Mouse (Mus musculus) cerebellum, postnatal 25 days (tissue): Measurements from ENCODE around the gene Dnm3.

ENCODE experiments used
- DNase-seq, 2 experiments: peaks; one replicate each; pipeline ENCODE4 v3.0.0; 2021; ENCODE audit warnings: mixed read lengths in 2 of 2

The Dnm3 gene

DNA sequence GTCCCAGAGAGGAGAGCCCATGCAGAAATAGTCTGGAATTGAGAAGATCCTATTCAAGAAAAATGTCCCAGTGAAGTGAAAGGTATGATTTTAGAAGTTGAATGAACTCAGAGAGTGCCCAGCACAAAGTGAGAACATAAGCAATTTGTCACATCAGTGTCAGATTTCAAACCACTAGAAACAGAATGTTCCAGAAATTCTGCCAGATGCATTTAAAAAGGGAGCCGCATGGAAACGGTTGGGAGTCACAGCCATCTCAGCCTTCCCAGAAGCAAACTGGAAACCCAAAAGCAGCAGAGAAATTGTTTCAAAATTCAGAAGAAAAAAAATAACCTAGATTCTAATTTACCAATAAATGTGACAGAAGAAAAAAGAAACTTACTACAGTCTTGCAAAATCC is 154.7 kb downstream of the Dnm3 start:
- no peak for DNase-seq

- peak in 1 of 2 experiments; percentile 49 for DNase-seq
These were observed 164.2 kb downstream of the Dnm3 start for GRCm38 (mm10) chr1:162313451-162314276.

- DNase-seq = no peak
These were observed 165.2 kb downstream of the Dnm3 start for GRCm38 (mm10) chr1:162312621-162313020.

DNA sequence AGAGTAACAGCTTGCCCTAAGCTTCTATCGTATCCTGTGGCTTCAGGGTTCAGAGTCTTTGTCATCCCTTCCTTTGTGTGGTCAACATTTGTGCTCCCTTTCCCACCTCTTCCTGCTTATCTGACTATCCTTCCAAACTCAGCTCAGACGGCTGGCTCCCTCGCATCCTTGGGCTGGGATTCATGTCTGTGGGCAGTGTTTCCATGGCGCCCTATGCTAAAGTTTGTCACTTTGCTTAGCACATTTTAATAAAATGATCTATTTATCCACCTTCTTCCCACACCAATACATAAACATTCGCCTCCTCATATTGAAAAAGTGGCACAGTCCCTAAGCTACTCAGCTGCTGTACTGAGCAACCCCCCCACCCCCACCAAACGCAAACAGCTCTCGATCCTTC is 165.7 kb downstream of the Dnm3 start:
- no peak for DNase-seq

DNA sequence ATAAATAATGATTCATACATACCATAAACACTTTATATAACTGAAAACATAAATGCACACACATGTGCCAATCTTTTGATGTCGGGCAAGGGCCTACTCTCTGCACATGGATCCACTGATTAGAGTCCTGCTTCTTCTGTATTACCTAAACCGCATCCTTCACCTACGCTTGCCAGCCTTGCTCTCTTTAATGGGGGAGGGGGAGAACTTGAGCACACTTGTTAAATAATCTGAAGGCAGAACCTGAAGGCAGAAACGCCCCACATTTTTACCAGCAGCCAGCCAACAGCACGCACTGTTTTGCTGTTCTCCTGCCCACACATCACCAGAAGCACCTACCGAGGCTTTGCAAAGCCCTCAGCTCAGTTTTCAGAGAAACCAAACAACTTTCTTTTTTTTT is 172.6 kb downstream of the Dnm3 start:
- DNase-seq = no peak

DNA sequence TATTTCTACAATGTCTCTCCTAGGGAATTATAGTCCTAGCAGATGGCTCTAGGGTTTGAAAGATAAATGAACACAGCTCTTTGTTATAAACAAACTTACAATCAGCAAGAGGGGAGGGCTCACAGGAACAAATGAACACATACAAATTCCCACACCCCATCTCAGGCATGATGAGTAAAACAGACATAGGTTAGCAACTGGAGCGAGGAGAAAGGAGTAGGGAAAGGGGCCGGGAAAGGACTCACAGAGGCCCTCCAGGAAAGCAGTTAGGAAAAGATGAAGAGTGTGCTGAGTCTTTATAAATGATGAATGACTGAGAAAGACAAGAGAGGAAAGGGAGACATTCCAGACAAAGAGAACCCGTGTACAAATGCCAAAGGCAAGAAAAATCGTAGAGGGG is 175.4 kb downstream of the Dnm3 start:
- no peak for DNase-seq

- no peak for DNase-seq
These were observed 178.1 kb downstream of the Dnm3 start for GRCm38 (mm10) chr1:162299558-162300319.

DNA sequence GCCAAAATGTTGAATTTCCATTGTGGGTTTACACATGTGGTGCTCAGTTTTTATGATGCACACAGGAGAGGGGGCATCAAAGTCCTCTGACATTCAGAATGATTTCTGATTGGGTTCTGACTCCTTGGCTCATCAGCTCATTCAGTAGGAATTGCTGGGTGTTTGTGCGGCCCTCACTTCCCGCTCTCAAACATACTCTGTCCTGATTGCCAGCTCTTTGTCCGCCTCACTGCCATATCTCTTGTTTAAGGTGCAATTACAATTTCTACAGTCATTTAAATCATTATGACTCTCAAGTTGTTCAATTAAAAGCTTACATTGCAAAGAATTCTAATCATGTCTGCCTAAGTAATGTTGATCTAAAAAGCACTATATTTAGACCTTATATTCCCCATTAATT is 179.3 kb downstream of the Dnm3 start:
- DNase-seq = no peak

GRCm38 (mm10) chr1:162295443-162295842 is 182.4 kb downstream of the Dnm3 start:
- DNase-seq = no peak

- no peak for DNase-seq
These were observed 183.3 kb downstream of the Dnm3 start for GRCm38 (mm10) chr1:162294572-162294910.

DNA sequence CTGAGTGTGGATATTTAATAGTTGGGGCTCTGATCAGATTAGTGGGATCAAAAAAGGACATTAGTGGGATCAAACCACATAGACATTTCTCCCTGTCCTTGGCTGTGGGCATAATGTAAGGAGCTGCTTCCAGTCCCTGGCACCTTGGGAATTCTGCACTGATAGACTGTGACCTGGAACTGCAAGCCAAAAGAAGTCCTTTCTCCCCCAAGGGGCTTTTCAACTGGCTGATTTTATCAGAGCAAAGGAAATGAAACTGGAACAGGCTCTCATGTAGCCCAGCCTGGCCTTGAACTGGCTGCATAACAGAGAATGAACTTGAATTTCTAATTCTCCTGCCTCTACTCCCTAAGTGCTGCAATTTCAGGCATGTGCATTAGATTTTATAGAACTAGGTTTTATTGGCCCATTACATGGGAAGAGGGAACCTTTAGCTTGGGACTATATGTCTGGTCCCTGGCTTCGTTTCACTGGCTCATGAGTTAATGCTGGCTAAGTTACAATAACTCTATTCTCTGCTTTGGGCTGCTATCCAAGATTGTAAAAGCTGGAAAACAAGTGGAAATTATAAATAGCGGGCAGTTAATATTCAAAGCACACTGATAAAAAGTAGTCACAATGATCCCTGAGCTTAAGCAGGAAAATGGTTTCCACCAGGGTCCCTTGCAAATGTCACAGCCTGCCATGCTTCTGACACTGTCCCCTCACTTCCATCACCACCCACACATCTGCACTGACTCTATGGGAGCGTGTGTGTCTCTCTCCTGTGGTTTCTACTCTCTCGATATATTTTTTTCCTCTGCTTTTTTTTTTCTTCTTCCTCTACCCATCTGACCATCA is 183.9 kb downstream of the Dnm3 start:
- DNase-seq = no peak

DNA sequence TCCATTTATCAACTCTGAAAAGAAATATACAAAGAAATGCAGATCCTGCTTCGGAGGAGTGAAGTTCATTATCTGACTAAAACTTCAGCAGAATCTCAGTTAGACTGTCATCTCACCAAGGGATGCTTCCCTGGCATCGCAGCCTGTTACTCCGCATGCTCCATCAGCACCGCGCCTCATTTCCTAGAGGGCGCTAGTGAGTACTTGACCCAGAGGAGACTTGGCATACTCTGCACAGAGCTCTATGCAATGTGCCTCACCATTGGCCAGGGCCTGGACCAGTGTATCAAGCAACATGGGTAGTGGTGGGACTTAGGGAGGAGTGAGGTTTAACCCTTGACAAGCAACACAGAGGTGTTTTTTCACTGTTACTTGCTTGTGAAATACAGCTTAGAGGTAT is 190.9 kb downstream of the Dnm3 start:
- DNase-seq = peak in 1 of 2 experiments; percentile 20

- no peak for DNase-seq
These were observed 195.9 kb downstream of the Dnm3 start for GRCm38 (mm10) chr1:162281981-162282381.

DNA sequence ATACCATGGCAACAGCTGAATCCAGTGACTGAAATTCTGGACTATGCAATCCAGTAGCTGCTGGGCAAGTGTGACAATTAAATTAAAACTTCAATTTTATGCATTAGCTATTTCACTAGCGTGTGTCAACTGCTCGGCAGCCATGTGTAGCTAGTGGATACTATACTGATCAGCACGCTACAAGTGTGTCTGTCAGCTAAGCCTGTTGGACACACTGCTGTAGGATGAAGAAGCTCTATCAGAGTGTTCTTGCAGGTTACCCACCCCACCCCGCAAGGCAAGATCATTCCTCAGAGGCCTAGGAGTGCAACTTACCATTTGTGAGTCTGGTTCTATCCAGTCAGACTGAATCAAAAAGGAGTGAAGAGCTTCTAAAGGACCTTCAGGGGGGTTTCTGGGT is 197.8 kb downstream of the Dnm3 start:
- DNase-seq = no peak

- DNase-seq = peak in 1 of 2 experiments; percentile 15
These were observed 201.8 kb downstream of the Dnm3 start for GRCm38 (mm10) chr1:162276011-162276410.

DNA sequence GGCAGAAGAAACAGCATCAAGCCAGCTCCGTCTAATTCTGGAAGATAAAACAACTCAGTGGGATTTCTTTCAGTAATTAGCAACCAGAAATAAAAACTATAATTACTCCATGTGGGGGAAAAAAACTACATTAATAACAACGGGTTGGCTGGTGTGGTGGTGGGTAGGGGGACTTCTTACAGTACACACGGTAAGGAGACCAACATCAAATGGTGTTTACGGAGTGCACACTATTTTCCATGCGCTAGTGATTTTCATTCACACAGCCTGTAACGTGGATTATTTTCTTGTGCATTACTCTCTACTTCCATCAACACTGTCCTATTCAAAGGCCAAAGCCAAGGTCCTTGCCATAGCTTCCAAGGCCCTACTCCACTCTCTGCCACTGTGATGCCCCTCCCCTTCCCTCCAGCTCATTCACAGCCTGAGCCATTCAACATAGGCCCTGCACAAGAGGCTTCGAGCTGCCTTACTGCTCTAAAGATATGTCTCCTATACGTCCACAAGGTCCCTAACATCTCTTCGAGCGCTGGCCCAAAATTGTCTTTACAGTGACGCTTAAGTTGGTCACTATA is 203.1 kb downstream of the Dnm3 start:
- no peak for DNase-seq

DNA sequence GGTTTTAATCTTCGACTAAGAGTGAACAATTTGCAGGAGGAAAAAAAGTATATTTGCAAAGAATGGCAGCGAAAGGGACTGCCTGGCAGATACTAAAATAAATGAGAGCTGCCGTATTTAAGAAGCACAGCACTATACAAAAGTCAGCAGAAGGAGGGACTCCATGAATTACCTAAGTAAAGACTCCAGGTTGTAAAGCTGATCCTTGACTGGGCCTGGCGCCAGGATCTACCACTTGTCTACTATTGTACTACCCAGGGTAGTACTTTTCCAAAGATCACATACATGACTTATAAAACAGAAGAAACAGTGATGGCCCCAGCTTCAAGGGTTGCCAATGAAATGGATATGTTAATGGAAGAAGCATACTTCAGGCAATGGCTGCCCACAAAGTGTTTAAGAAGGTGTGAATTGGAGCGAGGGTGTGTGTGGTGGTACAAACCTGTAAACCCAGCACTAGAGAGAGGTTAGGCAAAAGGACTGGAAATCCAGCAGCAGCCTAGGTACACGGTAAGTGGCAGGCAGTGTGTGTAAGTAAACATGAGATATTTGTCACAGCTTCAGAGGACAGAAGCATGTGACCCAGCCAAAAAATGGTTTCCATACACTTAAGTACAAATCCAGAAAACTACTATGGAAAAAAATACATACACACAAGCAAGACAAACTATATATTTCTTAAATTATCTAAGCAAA is 220.8 kb downstream of the Dnm3 start:
- peak in 1 of 2 experiments; percentile 41 for DNase-seq

GRCm38 (mm10) chr1:162254944-162255343 is 222.9 kb downstream of the Dnm3 start:
- DNase-seq = no peak

- DNase-seq = no peak
These were observed 223.7 kb downstream of the Dnm3 start for GRCm38 (mm10) chr1:162253971-162254641.

DNA sequence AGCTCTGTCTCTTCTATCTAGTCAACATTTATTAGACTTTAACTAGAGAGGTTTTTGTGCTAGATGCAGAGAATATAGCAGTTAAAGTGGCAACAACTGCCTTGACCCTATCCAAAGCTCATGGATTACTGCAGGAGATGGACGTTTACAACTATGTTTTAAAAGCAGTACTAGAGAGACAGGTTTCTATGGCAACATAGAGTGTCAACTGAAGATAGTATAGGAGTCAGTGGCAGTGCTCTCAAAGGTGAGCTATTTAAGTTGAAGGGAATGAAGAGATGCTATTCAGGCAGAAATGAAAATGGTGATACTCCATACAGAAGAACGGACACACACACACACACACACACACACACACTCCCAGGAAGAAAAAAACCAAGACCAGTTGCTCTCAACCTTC is 225.0 kb downstream of the Dnm3 start:
- no peak for DNase-seq

DNA sequence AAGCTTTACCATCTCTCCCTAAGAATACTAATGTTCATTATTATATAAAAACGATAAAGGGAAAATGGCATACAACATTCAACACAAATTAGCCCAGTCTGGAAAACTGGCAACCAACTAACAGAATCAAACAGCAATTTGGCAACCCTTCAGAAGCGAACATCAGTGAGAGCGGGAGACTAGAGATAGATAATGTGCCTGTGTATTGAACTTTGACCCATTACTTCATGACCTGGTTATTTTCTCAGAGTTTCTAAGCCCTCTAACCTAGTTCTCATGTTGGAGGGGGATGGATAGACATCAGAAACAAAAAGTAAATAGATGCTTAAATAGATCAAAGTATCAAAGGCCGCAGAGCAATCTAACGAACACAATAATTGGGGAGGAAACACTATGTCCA is 230.6 kb downstream of the Dnm3 start:
- DNase-seq = no peak

GRCm38 (mm10) chr1:162243651-162243990 is 234.2 kb downstream of the Dnm3 start:
- no peak for DNase-seq
